Mouse (Mus musculus) embryonic facial prominence, embryonic 15.5 days (tissue): ENCODE measurements around the gene Mast4. TPM values are rescaled to one million over a fixed set of nuclear protein-coding genes. Genes with fewer than 3 reads are reported as not detected.

Experiments used
- ATAC-seq: fragments of 200-750 bp; cut with Nextera tagmentation; 2 replicates; pipeline ENCODE4 v1.8.0; 2017; ENCODE audit warnings: low read depth, moderate TSS enrichment; ENCODE audit not compliant: insufficient number of reproducible peaks, low FRiP score, low TSS enrichment
- H3K27ac ChIP-seq: fragments of 300-500 bp; sonication (generic); replicated peaks from 2 replicates; pipeline ENCODE4 v1.5.1; 2015; ENCODE audit warnings: mild to moderate bottlenecking, inconsistent platforms
- H3K27me3 ChIP-seq: fragments of 300-500 bp; sonication (generic); 2 replicates; pipeline ENCODE4 v1.6.1; 2015; ENCODE audit warnings: inconsistent platforms
- H3K36me3 ChIP-seq: fragments of 300-500 bp; sonication (generic); 2 replicates; pipeline ENCODE4 v1.6.1; 2015; ENCODE audit warnings: mild to moderate bottlenecking, inconsistent platforms
- H3K4me1 ChIP-seq: fragments of 300-500 bp; sonication (generic); 2 replicates; pipeline ENCODE4 v1.6.1; 2015; ENCODE audit warnings: inconsistent platforms
- H3K4me2 ChIP-seq: fragments of 300-500 bp; sonication (generic); replicated peaks from 2 replicates; pipeline ENCODE4 v1.6.1; 2015; ENCODE audit warnings: mild to moderate bottlenecking, inconsistent platforms
- H3K4me3 ChIP-seq: fragments of 300-500 bp; sonication (generic); replicated peaks from 2 replicates; pipeline ENCODE4 v1.5.1; 2015; ENCODE audit warnings: mild to moderate bottlenecking, inconsistent platforms
- H3K9ac ChIP-seq: fragments of 300-500 bp; sonication (generic); 2 replicates; pipeline ENCODE4 v1.6.1; 2015; ENCODE audit warnings: inconsistent platforms
- H3K9me3 ChIP-seq: fragments of 300-500 bp; sonication (generic); replicated peaks from 2 replicates; pipeline ENCODE4 v1.6.1; 2016; ENCODE audit warnings: inconsistent platforms
- WGBS: fragments of 180-500 bp; shearing (Covaris S2); methylation state at CpG from one replicate; pipeline ENCODE4 v1.1.7; 2015; 5-methylcytosine and 5-hydroxymethylcytosine counted together
- polyA plus RNA-seq: library from polyadenylated mRNA; unstranded; fragments of >200 nt; fragmentation: Nextera tagmentation; extraction: Ambion mirVana; gene quantifications from 2 replicates; pipeline ENCODE4 v1.2.1, GENCODE M21; 2015

The Mast4 gene
- polyA plus RNA-seq, 1 experiment from 2014 or later = 30.2 TPM

- Histone ChIP-seq H3K4me1 (peaks cover 11% of the 10 kb centered on the region; the same call in 1 of the 2 replicates), H3K36me3 (no peaks in the 10 kb centered on the region), H3K4me2 (no peak overlapping the region), H3K9ac (no peak overlapping the region), H3K27me3 (no peaks in the 10 kb centered on the region), H3K9me3 (no peaks in the 10 kb centered on the region), H3K4me3 (no peak overlapping the region), H3K27ac (peak overlapping the region; percentile 48; the same call in 1 of the 2 replicates)
- ATAC-seq = peak; percentile 43; the same call in 1 of the 2 replicates
- WGBS = 46% methylated on average over 11 of the region's 11 CpGs
These were observed 122.8 kb downstream of the Mast4 start for GRCm38 (mm10) chr13:103211501-103211941.

GRCm38 (mm10) chr13:103210746-103211145 lies 123.6 kb downstream of the Mast4 start:
- H3K4me1 ChIP-seq = peaks cover 11% of the 10 kb centered on the region; the same call in 1 of the 2 replicates

DNA sequence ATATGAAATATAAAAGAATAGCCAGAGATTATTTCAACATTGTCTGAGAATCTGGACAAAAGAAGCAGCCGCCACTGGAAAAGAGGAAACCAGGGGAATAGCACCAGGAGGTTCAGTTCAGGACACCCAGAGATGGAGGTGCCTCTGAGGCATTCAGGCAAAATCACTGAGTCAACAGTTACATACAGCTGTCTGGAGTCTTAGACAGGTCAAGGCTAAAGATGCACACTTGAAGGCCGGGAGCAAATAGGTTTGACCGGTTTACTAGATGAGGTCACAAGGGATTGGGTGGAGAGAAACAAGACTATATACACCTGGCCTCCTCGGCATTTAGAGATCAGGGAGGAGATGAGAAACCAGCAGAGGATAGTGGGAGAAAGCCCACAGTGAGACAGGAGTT lies 127.1 kb downstream of the Mast4 start:
- ATAC-seq = no peak
- Histone ChIP-seq H3K9ac (no peak overlapping the region), H3K27me3 (no peaks in the 10 kb centered on the region), H3K36me3 (no peaks in the 10 kb centered on the region), H3K27ac (no peak overlapping the region), H3K4me2 (no peak overlapping the region), H3K4me1 (peaks cover 11% of the 10 kb centered on the region; the same call in 1 of the 2 replicates), H3K9me3 (no peaks in the 10 kb centered on the region), H3K4me3 (no peak overlapping the region)
- 81% methylated on average over 4 of the region's 4 CpGs for WGBS

More at GRCm38 (mm10) chr13:103210746-103211145, 123.6 kb downstream of the Mast4 start:
- no peak for ATAC-seq
- H3K36me3 ChIP-seq = no peaks in the 10 kb centered on the region
- 81% methylated on average over 4 of the region's 4 CpGs for WGBS
- H3K27me3 ChIP-seq = no peaks in the 10 kb centered on the region
- H3K4me2 ChIP-seq = no peak overlapping the region
- H3K27ac ChIP-seq = no peak overlapping the region
- no peaks in the 10 kb centered on the region for H3K9me3 ChIP-seq
- no peak overlapping the region for H3K4me3 ChIP-seq
- H3K9ac ChIP-seq = no peak overlapping the region

DNA sequence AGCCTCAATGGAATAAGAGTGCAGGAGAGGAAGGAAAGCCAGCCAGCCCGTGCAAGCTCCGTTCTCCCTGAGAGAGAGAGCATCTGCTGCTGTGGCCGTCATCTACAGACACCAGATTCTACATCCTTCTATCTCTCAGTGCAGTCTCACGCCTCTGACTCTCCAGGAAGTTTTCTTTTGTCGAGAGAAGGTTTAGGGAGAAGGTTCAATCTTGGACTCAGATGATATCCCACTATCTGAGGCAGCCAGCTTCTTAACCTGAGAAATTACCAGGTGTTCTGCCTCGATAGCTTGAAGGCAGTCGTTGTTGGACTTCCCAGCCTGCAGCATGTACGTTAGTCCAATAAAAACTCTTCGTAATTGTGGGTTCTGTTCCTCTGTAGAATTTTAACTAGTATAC lies 127.7 kb downstream of the Mast4 start:
- Histone ChIP-seq H3K4me1 (peaks cover 5% of the 10 kb centered on the region; the same call in 1 of the 2 replicates), H3K4me3 (no peak overlapping the region), H3K9ac (no peak overlapping the region), H3K27me3 (no peaks in the 10 kb centered on the region), H3K27ac (no peak overlapping the region), H3K9me3 (no peaks in the 10 kb centered on the region), H3K36me3 (no peaks in the 10 kb centered on the region), H3K4me2 (no peak overlapping the region)
- WGBS = 82% methylated on average over 9 of the region's 9 CpGs
- no peak for ATAC-seq

- Histone ChIP-seq H3K36me3 (no peaks in the 10 kb centered on the region), H3K9me3 (no peaks in the 10 kb centered on the region), H3K9ac (no peak overlapping the region), H3K4me1 (no peaks in the 10 kb centered on the region; the same call in 1 of the 2 replicates), H3K4me3 (no peak overlapping the region), H3K27ac (no peak overlapping the region), H3K27me3 (no peaks in the 10 kb centered on the region), H3K4me2 (no peak overlapping the region)
- 90% methylated on average over 5 of the region's 5 CpGs for WGBS
- ATAC-seq = no peak
These were observed 129.1 kb downstream of the Mast4 start for GRCm38 (mm10) chr13:103205191-103205590.

- WGBS = 30% methylated on average over 1 of the region's 1 CpGs
- no peak for ATAC-seq
- Histone ChIP-seq H3K4me2 (no peak overlapping the region), H3K9me3 (no peaks in the 10 kb centered on the region), H3K9ac (no peak overlapping the region), H3K27me3 (no peaks in the 10 kb centered on the region), H3K36me3 (no peaks in the 10 kb centered on the region), H3K4me1 (no peaks in the 10 kb centered on the region; the same call in 1 of the 2 replicates), H3K4me3 (no peak overlapping the region), H3K27ac (no peak overlapping the region)
These were observed 130.9 kb downstream of the Mast4 start for GRCm38 (mm10) chr13:103203376-103203895.

- H3K4me1 ChIP-seq = no peaks in the 10 kb centered on the region; the same call in 1 of the 2 replicates
- H3K27me3 ChIP-seq = no peaks in the 10 kb centered on the region
- no peak for ATAC-seq
- no peak overlapping the region for H3K4me2 ChIP-seq
- H3K4me3 ChIP-seq = no peak overlapping the region
- no peak overlapping the region for H3K27ac ChIP-seq
- H3K36me3 ChIP-seq = no peaks in the 10 kb centered on the region
- H3K9me3 ChIP-seq = no peaks in the 10 kb centered on the region
- H3K9ac ChIP-seq = no peak overlapping the region
- WGBS = 69% methylated on average over 10 of the region's 10 CpGs
These were observed 133.1 kb downstream of the Mast4 start for GRCm38 (mm10) chr13:103201016-103201760.

DNA sequence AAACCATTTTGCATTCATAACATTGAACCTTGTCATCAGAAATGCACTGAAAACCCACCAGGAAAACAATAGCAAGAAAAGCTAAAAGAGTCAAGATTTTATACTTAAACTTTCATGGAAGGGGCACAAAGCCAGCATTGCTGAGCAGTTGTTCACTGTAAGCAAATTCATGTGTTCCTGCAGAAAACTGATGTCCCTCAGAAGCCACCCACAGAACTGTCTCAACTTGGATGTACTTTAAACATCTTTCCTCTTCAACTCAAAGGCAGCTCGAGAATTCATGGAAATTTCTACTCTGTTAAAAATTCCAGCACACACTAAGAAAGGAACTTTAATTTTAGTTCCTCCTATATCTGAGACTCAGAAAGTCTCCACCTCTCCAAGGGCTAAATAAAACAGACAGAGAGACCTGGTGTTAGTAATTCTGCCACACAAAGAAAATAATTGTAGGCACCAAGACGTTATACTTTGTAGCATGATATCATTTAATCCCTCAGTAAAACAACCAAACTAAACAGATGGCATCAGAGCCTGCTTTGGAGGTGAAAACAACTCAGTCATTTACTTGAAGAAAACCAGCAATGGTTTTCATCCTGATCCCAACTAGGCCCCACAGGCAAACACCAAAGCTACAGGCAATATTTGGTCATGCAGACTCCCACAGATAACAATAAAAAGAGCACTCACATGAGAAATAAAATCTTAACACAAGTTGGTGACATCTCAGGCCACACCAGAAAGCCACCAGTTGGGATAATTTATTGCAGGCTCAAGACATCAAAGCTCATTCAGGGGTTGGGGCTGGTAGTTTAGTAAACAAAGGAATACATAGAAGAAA lies 134.3 kb downstream of the Mast4 start:
- Histone ChIP-seq H3K4me2 (no peak overlapping the region), H3K9ac (no peak overlapping the region), H3K27ac (no peak overlapping the region), H3K36me3 (no peaks in the 10 kb centered on the region), H3K4me1 (no peaks in the 10 kb centered on the region; the same call in 1 of the 2 replicates), H3K9me3 (no peaks in the 10 kb centered on the region), H3K27me3 (no peaks in the 10 kb centered on the region), H3K4me3 (no peak overlapping the region)
- WGBS = 27% methylated on average over 2 of the region's 2 CpGs
- no peak for ATAC-seq

DNA sequence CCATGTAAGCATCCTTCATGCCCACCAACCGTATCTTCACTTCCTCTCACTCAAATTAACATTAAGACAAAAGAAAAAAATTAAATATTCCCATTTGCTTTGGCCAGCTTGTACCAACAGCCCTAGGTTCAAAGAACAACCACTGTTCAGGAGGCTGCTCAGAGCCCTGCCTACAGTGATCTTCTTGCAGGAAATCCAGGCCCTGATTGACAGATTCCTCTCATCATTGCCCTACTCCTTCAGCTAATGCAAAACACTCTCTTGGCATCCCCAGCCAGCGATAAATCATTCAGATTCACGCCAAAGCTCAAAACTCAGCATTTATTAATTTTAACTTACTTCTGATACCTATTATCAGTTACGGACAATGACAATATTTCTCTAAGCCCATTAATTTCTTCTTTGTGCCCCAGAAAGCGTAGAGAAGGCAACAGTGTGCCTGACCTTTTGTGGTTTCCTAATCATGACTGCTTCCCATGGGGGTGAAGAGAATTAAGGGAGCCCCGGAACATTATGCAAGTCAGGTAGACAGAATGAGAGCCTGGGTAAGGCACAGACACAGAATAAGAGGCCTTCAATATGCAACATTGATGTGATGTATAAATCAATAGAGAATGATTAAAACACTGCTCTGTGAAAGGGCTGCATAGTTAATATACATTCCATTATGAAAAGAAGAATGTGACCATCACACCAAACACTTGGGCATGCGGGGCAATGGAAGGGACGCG lies 135.9 kb downstream of the Mast4 start:
- WGBS = 74% methylated on average over 9 of the region's 9 CpGs
- H3K27me3 ChIP-seq = no peaks in the 10 kb centered on the region

GRCm38 (mm10) chr13:103196307-103196706 lies 138.0 kb downstream of the Mast4 start:
- 68% methylated on average over 5 of the region's 5 CpGs for WGBS
- no peaks in the 10 kb centered on the region for H3K36me3 ChIP-seq
- H3K27me3 ChIP-seq = no peaks in the 10 kb centered on the region
- H3K9ac ChIP-seq = no peak overlapping the region
- ATAC-seq = no peak
- no peaks in the 10 kb centered on the region for H3K9me3 ChIP-seq
- no peaks in the 10 kb centered on the region for H3K4me1 ChIP-seq
- no peak overlapping the region for H3K4me3 ChIP-seq
- no peak overlapping the region for H3K27ac ChIP-seq
- no peak overlapping the region for H3K4me2 ChIP-seq

More for the DNA sequence above, 135.9 kb downstream of the Mast4 start:
- Histone ChIP-seq H3K36me3 (no peaks in the 10 kb centered on the region), H3K4me2 (no peak overlapping the region), H3K27ac (no peak overlapping the region), H3K4me3 (no peak overlapping the region), H3K9me3 (no peaks in the 10 kb centered on the region), H3K4me1 (no peaks in the 10 kb centered on the region; the same call in 1 of the 2 replicates), H3K9ac (no peak overlapping the region)
- ATAC-seq = no peak
